Mouse (Mus musculus) ES-E14 (cell line): Measurements from ENCODE around the gene Ctu2.

Experiments used
- HCFC1 ChIP-seq: IDR thresholded peaks from 2 replicates; pipeline ENCODE4 v1.6.1; 2012; ENCODE audit warnings: low read length, inconsistent platforms, borderline replicate concordance; ENCODE audit not compliant: insufficient read depth
- ZC3H11A ChIP-seq: IDR thresholded peaks from 2 replicates; pipeline ENCODE4 v1.6.1; 2012; ENCODE audit warnings: low read depth, mild to moderate bottlenecking, inconsistent platforms, low read length, borderline replicate concordance
- ZNF384 ChIP-seq: IDR thresholded peaks from 2 replicates; pipeline ENCODE4 v1.6.1; 2012; ENCODE audit warnings: low read depth, low read length, inconsistent platforms

GRCm38 (mm10) chr8:122520611-122521010, 44.7 kb downstream of the Ctu2 start:
- TF ChIP-seq HCFC1: no peak
- TF ChIP-seq ZNF384: no peak
- TF ChIP-seq ZC3H11A: no peak
